Mouse (Mus musculus) forebrain, embryonic 12.5 days (tissue): ENCODE results near the gene Coil. TPM values are rescaled to one million over a fixed set of nuclear protein-coding genes. Genes with fewer than 3 reads are reported as not detected.
"Not testable (repeated sequence)": the region's sequence is repeated elsewhere in the genome, so short reads cannot be mapped to it uniquely, and the experiment has no call there.

Source experiments
- ATAC-seq: fragments of 200-750 bp; cut with Nextera tagmentation; 2 replicates; pipeline ENCODE4 v1.8.0; 2017; ENCODE audit warnings: moderate TSS enrichment; ENCODE audit not compliant: low FRiP score
- H3K27ac ChIP-seq: fragments of 300-500 bp; sonication (generic); 2 replicates; pipeline ENCODE4 v1.5.1; 2016; ENCODE audit warnings: mild to moderate bottlenecking
- H3K27me3 ChIP-seq: fragments of 300-500 bp; sonication (generic); 2 replicates; pipeline ENCODE4 v1.6.1; 2016; ENCODE audit warnings: mild to moderate bottlenecking
- H3K36me3 ChIP-seq: fragments of 300-500 bp; sonication (generic); replicated peaks from 2 replicates; pipeline ENCODE4 v1.6.1; 2016; ENCODE audit warnings: mild to moderate bottlenecking
- H3K4me1 ChIP-seq: fragments of 300-500 bp; sonication (generic); 2 replicates; pipeline ENCODE4 v1.6.1; 2016
- H3K4me2 ChIP-seq: fragments of 300-500 bp; sonication (generic); 2 replicates; pipeline ENCODE4 v1.6.1; 2016; ENCODE audit warnings: mild to moderate bottlenecking, moderate library complexity
- H3K4me3 ChIP-seq: fragments of 300-500 bp; sonication (generic); replicated peaks from 2 replicates; pipeline ENCODE4 v1.5.1; 2016; ENCODE audit warnings: mild to moderate bottlenecking
- H3K9ac ChIP-seq: fragments of 300-500 bp; sonication (generic); 2 replicates; pipeline ENCODE4 v1.6.1; 2016; ENCODE audit warnings: mild to moderate bottlenecking
- H3K9me3 ChIP-seq: fragments of 300-500 bp; sonication (generic); 2 replicates; pipeline ENCODE4 v1.6.1; 2016
- WGBS: fragments of 180-500 bp; shearing (Covaris S2); methylation state at CpG from one replicate; pipeline ENCODE4 v1.1.7; 2016; 5-methylcytosine and 5-hydroxymethylcytosine counted together
- polyA plus RNA-seq: library from polyadenylated mRNA; unstranded; fragments of >200 nt; fragmentation: Nextera tagmentation; extraction: Ambion mirVana; gene quantifications from 2 replicates; pipeline ENCODE4 v1.2.1, GENCODE M21; 2016

Coil gene
- polyA plus RNA-seq, 1 experiment from 2014 or later, result 30.3 TPM

GRCm38 (mm10) chr11:88977188-88977587 lies 7.1 kb downstream of the Coil start:
- Histone ChIP-seq H3K27ac (no peak overlapping the region), H3K9ac (no peak overlapping the region), H3K9me3 (no peaks in the 10 kb centered on the region), H3K4me2 (no peak overlapping the region), H3K27me3 (no peaks in the 10 kb centered on the region), H3K4me3 (no peak overlapping the region), H3K36me3 (peaks cover 14% of the 10 kb centered on the region), H3K4me1 (peaks cover 14% of the 10 kb centered on the region)
- WGBS, result 95% methylated on average over 5 of the region's 5 CpGs
- ATAC-seq, result no peak

GRCm38 (mm10) chr11:88981337-88981736 lies 11.3 kb downstream of the Coil start:
- H3K27me3 ChIP-seq, result no peaks in the 10 kb centered on the region
- no peak overlapping the region for H3K4me2 ChIP-seq
- no peak overlapping the region for H3K4me3 ChIP-seq
- no peak for ATAC-seq
- H3K36me3 ChIP-seq, result peaks cover 52% of the 10 kb centered on the region
- H3K9ac ChIP-seq, result no peak overlapping the region
- H3K27ac ChIP-seq, result no peak overlapping the region
- H3K4me1 ChIP-seq, result no peaks in the 10 kb centered on the region
- H3K9me3 ChIP-seq, result no peaks in the 10 kb centered on the region
- 89% methylated on average over 8 of the region's 8 CpGs for WGBS

GRCm38 (mm10) chr11:88986616-88987015 lies 16.6 kb downstream of the Coil start:
- H3K4me2 ChIP-seq, result no peak overlapping the region
- H3K27me3 ChIP-seq, result no peaks in the 10 kb centered on the region
- H3K9me3 ChIP-seq, result no peaks in the 10 kb centered on the region
- WGBS, result 84% methylated on average over 10 of the region's 10 CpGs
- no peak overlapping the region for H3K4me3 ChIP-seq
- no peak overlapping the region for H3K27ac ChIP-seq
- peaks cover 73% of the 10 kb centered on the region for H3K36me3 ChIP-seq
- ATAC-seq, result no peak
- H3K4me1 ChIP-seq, result no peaks in the 10 kb centered on the region
- no peak overlapping the region for H3K9ac ChIP-seq

- H3K4me2 ChIP-seq, result no peak overlapping the region
- H3K4me3 ChIP-seq, result no peak overlapping the region
- H3K9me3 ChIP-seq, result no peaks in the 10 kb centered on the region
- H3K27me3 ChIP-seq, result no peaks in the 10 kb centered on the region
- ATAC-seq, result no peak
- 81% methylated on average over 5 of the region's 5 CpGs for WGBS
- no peak overlapping the region for H3K27ac ChIP-seq
- no peak overlapping the region for H3K9ac ChIP-seq
- H3K4me1 ChIP-seq, result no peaks in the 10 kb centered on the region
- peaks cover 50% of the 10 kb centered on the region for H3K36me3 ChIP-seq
Observed at GRCm38 (mm10) chr11:88988956-88989355, 18.9 kb downstream of the Coil start.

- no peaks in the 10 kb centered on the region for H3K4me1 ChIP-seq
- no peak for ATAC-seq
- H3K27ac ChIP-seq, result no peak overlapping the region
- H3K27me3 ChIP-seq, result no peaks in the 10 kb centered on the region
- H3K9ac ChIP-seq, result no peak overlapping the region
- H3K4me2 ChIP-seq, result no peak overlapping the region
- no peak overlapping the region for H3K4me3 ChIP-seq
- WGBS, result 68% methylated on average over 5 of the region's 5 CpGs
- peaks cover 46% of the 10 kb centered on the region for H3K36me3 ChIP-seq
- H3K9me3 ChIP-seq, result no peaks in the 10 kb centered on the region
Observed at GRCm38 (mm10) chr11:88989530-88989929, 19.5 kb downstream of the Coil start.

GRCm38 (mm10) chr11:88993186-88993585 lies 23.1 kb downstream of the Coil start:
- Histone ChIP-seq H3K36me3 (peaks cover 13% of the 10 kb centered on the region), H3K27me3 (peaks cover 4% of the 10 kb centered on the region), H3K27ac (no peak overlapping the region), H3K9me3 (no peaks in the 10 kb centered on the region), H3K4me1 (no peaks in the 10 kb centered on the region), H3K4me2 (no peak overlapping the region), H3K9ac (no peak overlapping the region), H3K4me3 (no peak overlapping the region)
- WGBS, result 58% methylated on average over 7 of the region's 7 CpGs
- no peak for ATAC-seq

GRCm38 (mm10) chr11:88993625-88994024 lies 23.6 kb downstream of the Coil start:
- no peak for ATAC-seq
- Histone ChIP-seq H3K9ac (no peak overlapping the region), H3K27ac (no peak overlapping the region), H3K4me3 (no peak overlapping the region), H3K4me2 (no peak overlapping the region), H3K27me3 (peaks cover 9% of the 10 kb centered on the region), H3K9me3 (no peaks in the 10 kb centered on the region), H3K36me3 (peaks cover 10% of the 10 kb centered on the region), H3K4me1 (no peaks in the 10 kb centered on the region)
- WGBS, result 17% methylated on average over 5 of the region's 5 CpGs

GRCm38 (mm10) chr11:88994492-88994891 lies 24.4 kb downstream of the Coil start:
- H3K4me1 ChIP-seq, result 0 out of 2 replicates have a peak, but pooled peaks cover 4% of the 10 kb centered on the region
- H3K27ac ChIP-seq, result no peak overlapping the region
- ATAC-seq, result no peak
- 89% methylated on average over 7 of the region's 7 CpGs for WGBS
- no peak overlapping the region for H3K9ac ChIP-seq
- H3K4me2 ChIP-seq, result no peak overlapping the region
- peaks cover 10% of the 10 kb centered on the region for H3K36me3 ChIP-seq
- no peak overlapping the region for H3K4me3 ChIP-seq
- H3K9me3 ChIP-seq, result no peaks in the 10 kb centered on the region
- peaks cover 17% of the 10 kb centered on the region for H3K27me3 ChIP-seq

- Histone ChIP-seq H3K9me3 (no peaks in the 10 kb centered on the region), H3K4me2 (no peak overlapping the region), H3K4me1 (0 out of 2 replicates have a peak, but pooled peaks cover 4% of the 10 kb centered on the region), H3K4me3 (no peak overlapping the region), H3K36me3 (peaks cover 8% of the 10 kb centered on the region), H3K27me3 (peaks cover 29% of the 10 kb centered on the region), H3K27ac (no peak overlapping the region), H3K9ac (no peak overlapping the region)
- ATAC-seq, result no peak
- 88% methylated on average over 2 of the region's 2 CpGs for WGBS
Observed at GRCm38 (mm10) chr11:88995616-88996015, 25.6 kb downstream of the Coil start.

GRCm38 (mm10) chr11:88996427-88996826 lies 26.4 kb downstream of the Coil start:
- H3K4me1 ChIP-seq, result 0 out of 2 replicates have a peak, but pooled peaks cover 4% of the 10 kb centered on the region
- 75% methylated on average over 7 of the region's 7 CpGs for WGBS
- no peaks in the 10 kb centered on the region for H3K36me3 ChIP-seq

GRCm38 (mm10) chr11:88997343-88997742 lies 27.3 kb downstream of the Coil start:
- H3K27ac ChIP-seq, H3K9ac ChIP-seq, H3K4me1 ChIP-seq, H3K4me2 ChIP-seq, H3K9me3 ChIP-seq, ATAC-seq, H3K4me3 ChIP-seq, H3K36me3 ChIP-seq: not testable (repeated sequence)
- peaks cover 34% of the 10 kb centered on the region for H3K27me3 ChIP-seq
- WGBS, result 88% methylated on average over 5 of the region's 5 CpGs

More at GRCm38 (mm10) chr11:88996427-88996826, 26.4 kb downstream of the Coil start:
- ATAC-seq, result no peak
- no peak overlapping the region for H3K9ac ChIP-seq
- peaks cover 33% of the 10 kb centered on the region for H3K27me3 ChIP-seq
- no peak overlapping the region for H3K27ac ChIP-seq
- H3K4me2 ChIP-seq, result no peak overlapping the region
- no peak overlapping the region for H3K4me3 ChIP-seq
- no peaks in the 10 kb centered on the region for H3K9me3 ChIP-seq

GRCm38 (mm10) chr11:88998406-88998805 lies 28.4 kb downstream of the Coil start:
- no peak for ATAC-seq
- Histone ChIP-seq H3K36me3 (no peaks in the 10 kb centered on the region), H3K4me3 (no peak overlapping the region), H3K4me1 (peaks cover 4% of the 10 kb centered on the region; the same call in 1 of the 2 replicates), H3K9ac (no peak overlapping the region), H3K27ac (no peak overlapping the region), H3K27me3 (peaks cover 34% of the 10 kb centered on the region), H3K4me2 (no peak overlapping the region), H3K9me3 (no peaks in the 10 kb centered on the region)
- WGBS, result 0% methylated on average over 3 of the region's 3 CpGs

GRCm38 (mm10) chr11:88998974-88999722 lies 29.1 kb downstream of the Coil start, which contains the start of gene Trim25:
Trim25 (plus strand) TSS chr11:88999376.
- WGBS, result 2% methylated on average over 48 of the region's 48 CpGs
- Histone ChIP-seq H3K27me3 (peaks cover 34% of the 10 kb centered on the region), H3K9me3 (no peaks in the 10 kb centered on the region), H3K9ac (peak within 1 kb of the TSS; percentile 41; the same call in 1 of the 2 replicates), H3K4me1 (peaks cover 4% of the 10 kb centered on the region; the same call in 1 of the 2 replicates), H3K4me2 (peak within 1 kb of the TSS; percentile 55), H3K27ac (no peak within 1 kb of the TSS), H3K36me3 (no peaks in the 10 kb centered on the region), H3K4me3 (peak within 1 kb of the TSS; percentile 43)
- peak; percentile 51 for ATAC-seq
